Mouse (Mus musculus): ENCODE measurements around the gene Erbb2. TPM values are rescaled to one million over a fixed set of nuclear protein-coding genes. Genes with fewer than 3 reads are reported as not detected.
A peak's percentile ranks its signal among the peaks of the same experiment; 100 is the strongest.

Erbb2 gene
- total and polyA plus RNA-seq, 2 experiments from 2014 or later, result 3.7 to 4.9 TPM

- H3K4me1 ChIP-seq (ENCODE audit: insufficient read depth), result no peaks in the 10 kb centered on the region
- H3K27me3 ChIP-seq (ENCODE audit: insufficient read depth, low read length), result peaks cover 19% of the 10 kb centered on the region
- no peak overlapping the region for H3K9ac ChIP-seq
- no peak overlapping the region for H3K27ac ChIP-seq (ENCODE audit: low read depth, low read length)
- no peaks in the 10 kb centered on the region for H3K9me3 ChIP-seq (ENCODE audit: low read length)
- TF ChIP-seq CTCF (IDR thresholded peaks at IDR 0.05; ENCODE audit: low read depth), result no peak
- H3K4me2 ChIP-seq (ENCODE audit: low read depth), result peak overlapping the region; percentile 1; the same call in 1 of the 2 replicates
- 5% methylated on average over 27 of the region's 33 CpGs for WGBS
- ATAC-seq (no peak), DNase-seq (no peak)
- peak overlapping the region; percentile 0; the same call in 1 of the 2 replicates for H3K4me3 ChIP-seq (ENCODE audit: low read depth, low read length)
- H3K36me3 ChIP-seq (ENCODE audit: insufficient read depth), result no peaks in the 10 kb centered on the region
These were observed 34.5 kb downstream of the Erbb2 start for GRCm38 (mm10) chr11:98446562-98447474.

- Histone ChIP-seq H3K4me2 (ENCODE audit: low read depth) (peak overlapping the region; percentile 1; the same call in 1 of the 2 replicates), H3K4me1 (ENCODE audit: insufficient read depth) (no peaks in the 10 kb centered on the region), H3K9me3 (ENCODE audit: low read length) (no peaks in the 10 kb centered on the region), H3K9ac (no peak overlapping the region), H3K27me3 (ENCODE audit: insufficient read depth, low read length) (peaks cover 19% of the 10 kb centered on the region), H3K4me3 (ENCODE audit: low read depth, low read length) (peak overlapping the region; percentile 0; the same call in 1 of the 2 replicates), H3K36me3 (ENCODE audit: insufficient read depth) (no peaks in the 10 kb centered on the region), H3K27ac (ENCODE audit: low read depth, low read length) (no peak overlapping the region)
- 24% methylated on average over 7 of the region's 7 CpGs for WGBS
- DNase-seq, result no peak
- no peak for ATAC-seq
- TF ChIP-seq CTCF (IDR thresholded peaks at IDR 0.05; ENCODE audit: low read depth), result no peak
These were observed 35.2 kb downstream of the Erbb2 start for GRCm38 (mm10) chr11:98447475-98447834.

GRCm38 (mm10) chr11:98448191-98448790 lies 36.0 kb downstream of the Erbb2 start:
- Histone ChIP-seq H3K27me3 (ENCODE audit: insufficient read depth, low read length) (peaks cover 19% of the 10 kb centered on the region), H3K4me1 (ENCODE audit: insufficient read depth) (no peaks in the 10 kb centered on the region), H3K4me2 (ENCODE audit: low read depth) (no peak overlapping the region), H3K9ac (no peak overlapping the region), H3K9me3 (ENCODE audit: low read length) (no peaks in the 10 kb centered on the region), H3K27ac (ENCODE audit: low read depth, low read length) (no peak overlapping the region), H3K4me3 (ENCODE audit: low read depth, low read length) (no peak overlapping the region), H3K36me3 (ENCODE audit: insufficient read depth) (no peaks in the 10 kb centered on the region)
- WGBS, result 45% methylated on average over 13 of the region's 13 CpGs
- ATAC-seq (no peak), DNase-seq (no peak)
- TF ChIP-seq CTCF (IDR thresholded peaks at IDR 0.05; ENCODE audit: low read depth), result no peak

- WGBS, result 88% methylated on average over 3 of the region's 3 CpGs
- no peaks in the 10 kb centered on the region for H3K36me3 ChIP-seq (ENCODE audit: insufficient read depth)
These were observed 37.1 kb downstream of the Erbb2 start for GRCm38 (mm10) chr11:98449419-98449818.

GRCm38 (mm10) chr11:98449921-98450771 lies 37.9 kb downstream of the Erbb2 start:
- no peak overlapping the region for H3K9ac ChIP-seq
- DNase-seq (no peak), ATAC-seq (no peak)
- no peaks in the 10 kb centered on the region for H3K4me1 ChIP-seq (ENCODE audit: insufficient read depth)
- no peaks in the 10 kb centered on the region for H3K9me3 ChIP-seq (ENCODE audit: low read length)
- no peak overlapping the region for H3K27ac ChIP-seq (ENCODE audit: low read depth, low read length)
- no peaks in the 10 kb centered on the region for H3K36me3 ChIP-seq (ENCODE audit: insufficient read depth)
- peaks cover 19% of the 10 kb centered on the region for H3K27me3 ChIP-seq (ENCODE audit: insufficient read depth, low read length)
- no peak overlapping the region for H3K4me2 ChIP-seq (ENCODE audit: low read depth)
- TF ChIP-seq CTCF (IDR thresholded peaks at IDR 0.05; ENCODE audit: low read depth), result no peak
- no peak overlapping the region for H3K4me3 ChIP-seq (ENCODE audit: low read depth, low read length)
- 82% methylated on average over 20 of the region's 20 CpGs for WGBS

More at GRCm38 (mm10) chr11:98449419-98449818, 37.1 kb downstream of the Erbb2 start:
- Histone ChIP-seq H3K4me2 (ENCODE audit: low read depth) (no peak overlapping the region), H3K27me3 (ENCODE audit: insufficient read depth, low read length) (peaks cover 19% of the 10 kb centered on the region), H3K9ac (no peak overlapping the region), H3K27ac (ENCODE audit: low read depth, low read length) (no peak overlapping the region), H3K9me3 (ENCODE audit: low read length) (no peaks in the 10 kb centered on the region), H3K4me3 (ENCODE audit: low read depth, low read length) (no peak overlapping the region), H3K4me1 (ENCODE audit: insufficient read depth) (no peaks in the 10 kb centered on the region)
- no peak for ATAC-seq
- no peak for TF ChIP-seq CTCF (IDR thresholded peaks at IDR 0.05; ENCODE audit: low read depth)
- DNase-seq, result no peak

GRCm38 (mm10) chr11:98455484-98455883 lies 43.2 kb downstream of the Erbb2 start:
- no peak overlapping the region for H3K27ac ChIP-seq (ENCODE audit: low read depth, low read length)
- DNase-seq (no peak), ATAC-seq (no peak)
- H3K4me1 ChIP-seq (ENCODE audit: insufficient read depth), result no peaks in the 10 kb centered on the region
- no peak overlapping the region for H3K4me3 ChIP-seq (ENCODE audit: low read depth, low read length)
- 82% methylated on average over 4 of the region's 4 CpGs for WGBS
- H3K27me3 ChIP-seq (ENCODE audit: insufficient read depth, low read length), result peaks cover 12% of the 10 kb centered on the region
- no peak overlapping the region for H3K9ac ChIP-seq
- H3K9me3 ChIP-seq (ENCODE audit: low read length), result no peaks in the 10 kb centered on the region
- TF ChIP-seq CTCF (IDR thresholded peaks at IDR 0.05; ENCODE audit: low read depth), result peak; percentile 43
- no peaks in the 10 kb centered on the region for H3K36me3 ChIP-seq (ENCODE audit: insufficient read depth)
- H3K4me2 ChIP-seq (ENCODE audit: low read depth), result no peak overlapping the region
